Mouse (Mus musculus): ENCODE measurements at regions not wholly inside any gene's neighbourhood (a gene's known extent, or its start where the extent isn't known, plus 50 kb on each side); places are given as distances from the start of the nearest gene placed in this dataset.

GRCm38 (mm10) chr15:94067721-94068120 lies 397.5 kb downstream of the Adamts20 start:
- Histone ChIP-seq H3K4me3 (ENCODE audit: control insufficient read depth in 1 of 2, insufficient read depth in 1 of 2, low read depth in 2 of 2, low read length in 2 of 2) (no peak overlapping the region), H3K79me2 (ENCODE audit: control insufficient read depth, insufficient read depth, low read length, poor library complexity) (no peaks in the 10 kb centered on the region)

GRCm38 (mm10) chr15:94049638-94050273 lies 415.5 kb downstream of the Adamts20 start:
- no peaks in the 10 kb centered on the region for H3K36me3 ChIP-seq (ENCODE audit: control insufficient read depth in 1 of 2, insufficient read depth in 2 of 2, low read length in 2 of 2)
- no peaks in the 10 kb centered on the region for H3K27me3 ChIP-seq (ENCODE audit: control insufficient read depth in 1 of 2, insufficient read depth in 2 of 2, low read length in 2 of 2)
- TF ChIP-seq UBTF (IDR thresholded peaks at IDR 0.05; ENCODE audit: borderline replicate concordance, insufficient read depth, low read depth, low read length) (no peak), EP300 (IDR thresholded peaks at IDR 0.05; ENCODE audit: low read depth in 1 of 2, low read length in 2 of 2) (no peak), POLR2A (IDR thresholded peaks at IDR 0.05; ENCODE audit: control insufficient read depth in 1 of 2, insufficient read depth in 1 of 2, low read depth in 1 of 2, low read length in 2 of 2, poor library complexity in 1 of 2) (no peak), ETS1 (IDR thresholded peaks at IDR 0.05; ENCODE audit: low read depth, low read length) (no peak), NRF1 (IDR thresholded peaks at IDR 0.05; ENCODE audit: insufficient read depth, low read depth, low read length, poor library complexity, severe bottlenecking) (no peak), POLR2AphosphoS2 (IDR thresholded peaks at IDR 0.05; ENCODE audit: low read length) (no peak)
- no peak overlapping the region for H3K4me3 ChIP-seq (ENCODE audit: control insufficient read depth in 1 of 2, insufficient read depth in 1 of 2, low read depth in 2 of 2, low read length in 2 of 2)
- no peak overlapping the region for H3K9ac ChIP-seq (ENCODE audit: control insufficient read depth, low read depth, low read length, poor library complexity, severe bottlenecking)
- DNase-seq (ENCODE audit: low read depth, low spot score), result no peak
- H3K9me3 ChIP-seq (replicated peaks; ENCODE audit: insufficient read depth, low read length), result no peaks in the 10 kb centered on the region
- H3K4me1 ChIP-seq (ENCODE audit: control insufficient read depth in 1 of 2, insufficient read depth in 2 of 2, low read length in 2 of 2), result no peaks in the 10 kb centered on the region
- no peak overlapping the region for H3K27ac ChIP-seq (ENCODE audit: control insufficient read depth, low read depth, low read length)
- H3K79me2 ChIP-seq (ENCODE audit: control insufficient read depth, insufficient read depth, low read length, poor library complexity), result no peaks in the 10 kb centered on the region

More at GRCm38 (mm10) chr15:94067721-94068120, 397.5 kb downstream of the Adamts20 start:
- Histone ChIP-seq H3K27me3 (ENCODE audit: control insufficient read depth in 1 of 2, insufficient read depth in 2 of 2, low read length in 2 of 2) (no peaks in the 10 kb centered on the region), H3K27ac (ENCODE audit: control insufficient read depth, low read depth, low read length) (no peak overlapping the region), H3K9me3 (replicated peaks; ENCODE audit: insufficient read depth, low read length) (no peaks in the 10 kb centered on the region), H3K4me1 (ENCODE audit: control insufficient read depth in 1 of 2, insufficient read depth in 2 of 2, low read length in 2 of 2) (no peaks in the 10 kb centered on the region), H3K9ac (ENCODE audit: control insufficient read depth, low read depth, low read length, poor library complexity, severe bottlenecking) (no peak overlapping the region), H3K36me3 (ENCODE audit: control insufficient read depth in 1 of 2, insufficient read depth in 2 of 2, low read length in 2 of 2) (no peaks in the 10 kb centered on the region)
- no peak for DNase-seq (ENCODE audit: low read depth, low spot score)
- no peak for TF ChIP-seq MAFK (IDR thresholded peaks at IDR 0.05; ENCODE audit: borderline replicate concordance, low read depth, low read length)
- TF ChIP-seq GABPA (IDR thresholded peaks at IDR 0.05; ENCODE audit: low read depth, low read length), result no peak
- no peak for TF ChIP-seq MYB (IDR thresholded peaks at IDR 0.05; ENCODE audit: low read depth, low read length)
- no peak for TF ChIP-seq SMC3 (IDR thresholded peaks at IDR 0.05; ENCODE audit: low read depth, low read length)
- TF ChIP-seq POLR2AphosphoS5 (IDR thresholded peaks at IDR 0.05; ENCODE audit: borderline replicate concordance, low read depth, low read length), result no peak
- TF ChIP-seq POLR2AphosphoS2 (IDR thresholded peaks at IDR 0.05; ENCODE audit: low read length), result no peak
- TF ChIP-seq HCFC1 (IDR thresholded peaks at IDR 0.05; ENCODE audit: low read depth, low read length), result no peak
- no peak for TF ChIP-seq NRF1 (IDR thresholded peaks at IDR 0.05; ENCODE audit: insufficient read depth, low read depth, low read length, poor library complexity, severe bottlenecking)
- TF ChIP-seq KAT2A (conservative IDR thresholded peaks at IDR 0.05; ENCODE audit: low read depth, low read length), result no peak
- no peak for TF ChIP-seq CTCF (IDR thresholded peaks at IDR 0.05 in 2 of 3, conservative IDR thresholded peaks at IDR 0.05 in 1 of 3; ENCODE audit: control insufficient read depth in 1 of 3, insufficient read depth in 1 of 3, low read depth in 2 of 3, low read length in 3 of 3, poor library complexity in 1 of 3, severe bottlenecking in 1 of 3)
- TF ChIP-seq ZKSCAN1 (IDR thresholded peaks at IDR 0.05; ENCODE audit: low read depth, low read length), result no peak
- TF ChIP-seq SIN3A (IDR thresholded peaks at IDR 0.05; ENCODE audit: low read length), result no peak
- TF ChIP-seq E2F4 (IDR thresholded peaks at IDR 0.05; ENCODE audit: borderline replicate concordance, low read depth, low read length), result no peak
- no peak for TF ChIP-seq BHLHE40 (IDR thresholded peaks at IDR 0.05; ENCODE audit: borderline replicate concordance, low read depth, low read length)
- TF ChIP-seq MAX (IDR thresholded peaks at IDR 0.05; ENCODE audit: low read length), result no peak
- no peak for TF ChIP-seq MAZ (IDR thresholded peaks at IDR 0.05; ENCODE audit: low read depth, low read length)
- no peak for TF ChIP-seq ETS1 (IDR thresholded peaks at IDR 0.05; ENCODE audit: low read depth, low read length)
